Mouse (Mus musculus) lung, embryonic 16.5 days (tissue): ENCODE data around the gene Psg22. TPM values are rescaled to one million over a fixed set of nuclear protein-coding genes. Genes with fewer than 3 reads are reported as not detected.

Source experiments
- polyA plus RNA-seq: library from polyadenylated mRNA; unstranded; fragments of >200 nt; fragmentation: Nextera tagmentation; extraction: Ambion mirVana; gene quantifications from 2 replicates; pipeline ENCODE4 v1.2.1, GENCODE M21; 2015

Gene Psg22
- polyA plus RNA-seq, 1 experiment from 2014 or later = not detected

Other genes starting within 250 kb of the Psg22 start
- gene Psg26, start 233.9 kb upstream of the Psg22 start, polyA plus RNA-seq = not detected in 2 replicates
- gene Psg25, start 185.8 kb upstream of the Psg22 start, polyA plus RNA-seq = not detected in 2 replicates
- not detected in 2 replicates for gene Psg27, start 150.8 kb upstream of the Psg22 start, polyA plus RNA-seq
- gene Psg23, start 101.6 kb upstream of the Psg22 start, polyA plus RNA-seq = not detected in 2 replicates
- gene Psg21, start 61.4 kb upstream of the Psg22 start, polyA plus RNA-seq = not detected in 2 replicates
- not detected in 2 replicates for gene Psg20, start 31.9 kb upstream of the Psg22 start, polyA plus RNA-seq
- gene Psg19, start 80.4 kb downstream of the Psg22 start, polyA plus RNA-seq = not detected in 2 replicates
- gene Psg17, start 103.5 kb downstream of the Psg22 start, polyA plus RNA-seq = 0.06 TPM in 1 of 2 replicates, not detected in the other
- 2.3 and 3.0 TPM in 2 replicates for gene Mill2, start 121.9 kb downstream of the Psg22 start, polyA plus RNA-seq
- gene Pglyrp1, start 153.2 kb downstream of the Psg22 start, polyA plus RNA-seq = 12.5 and 18.1 TPM in 2 replicates
- 30.8 and 32.7 TPM in 2 replicates for gene Ccdc61, start 192.3 kb downstream of the Psg22 start, polyA plus RNA-seq
- 0.89 and 0.99 TPM in 2 replicates for gene Nova2, start 207.8 kb downstream of the Psg22 start, polyA plus RNA-seq